Mouse (Mus musculus) brain, adult 2 months (tissue): Measurements from ENCODE around the gene Olfr1251.
"Not testable (repeated sequence)": the region's sequence is repeated elsewhere in the genome, so short reads cannot be mapped to it uniquely, and the experiment has no call there.

Source experiments
- DNase-seq: peaks from one replicate; pipeline ENCODE4 v3.0.0; 2011; ENCODE audit warnings: low read depth, low spot score

The Olfr1251 gene

DNA sequence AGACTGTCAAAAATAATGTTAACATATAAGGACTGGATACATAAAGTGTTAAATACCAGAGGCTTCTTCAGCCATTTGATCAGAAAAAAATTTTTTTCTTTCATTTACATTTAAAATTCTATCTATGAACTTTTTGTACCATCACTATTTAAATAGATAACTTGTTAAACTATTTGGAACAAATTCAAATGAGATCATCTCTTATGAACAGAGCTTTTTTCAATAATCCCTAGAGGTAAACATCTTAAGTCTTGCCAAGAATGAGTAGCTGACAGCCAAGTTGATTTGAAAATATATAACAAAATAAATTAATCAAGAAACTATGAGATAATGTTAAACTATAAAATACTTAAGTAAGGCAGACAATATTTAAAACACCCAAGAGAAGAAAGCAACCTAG is at the start of gene Olfr1251:
TSS of gene Olfr1251 (minus strand) at position 101 of the 400 bp plus-strand sequence.
- no peak for DNase-seq

DNA sequence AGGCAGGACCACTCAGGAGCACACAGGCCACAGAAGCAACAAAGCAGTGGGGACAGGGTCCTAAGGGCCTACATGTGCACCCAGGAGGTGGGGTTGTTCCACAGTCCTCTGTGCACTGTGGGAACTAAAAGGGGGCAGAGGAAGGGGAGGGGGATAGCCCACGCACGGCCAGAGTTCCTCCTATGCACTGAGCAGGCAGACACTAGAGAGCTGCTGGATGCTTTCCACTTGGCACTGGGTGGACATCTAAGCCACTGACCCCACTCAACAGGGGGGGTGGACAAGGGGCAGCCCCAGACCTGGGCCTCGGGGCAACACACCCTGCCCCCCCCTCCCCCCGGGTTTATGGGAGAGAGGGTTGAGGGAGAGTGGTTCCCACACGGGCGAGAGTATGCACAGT is 20.2 kb upstream of the Olfr1251 start:
- no peak for DNase-seq

DNA sequence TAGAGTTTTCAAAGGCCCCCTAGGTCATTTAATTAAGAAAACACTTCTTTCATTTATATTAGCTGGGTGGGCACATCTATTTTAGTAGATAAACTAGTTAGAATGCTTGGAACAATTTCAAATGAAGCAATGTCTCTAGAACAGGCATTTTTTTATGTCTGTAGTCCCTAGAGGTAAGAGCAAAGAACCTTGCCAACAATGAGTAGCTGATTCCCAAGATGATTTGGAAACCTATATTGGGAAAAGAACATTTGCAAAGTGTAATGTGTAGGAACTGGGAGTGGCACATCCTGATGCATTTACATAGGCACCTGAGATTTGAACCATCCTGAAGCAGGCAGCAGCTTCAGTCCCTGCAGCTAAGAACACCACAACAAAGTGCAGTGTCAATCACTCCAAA is 10.4 kb downstream of the Olfr1251 start, which contains the start of gene Olfr1250:
TSS of gene Olfr1250 (minus strand) at position 101 of the 400 bp plus-strand sequence.
- no peak for DNase-seq

DNA sequence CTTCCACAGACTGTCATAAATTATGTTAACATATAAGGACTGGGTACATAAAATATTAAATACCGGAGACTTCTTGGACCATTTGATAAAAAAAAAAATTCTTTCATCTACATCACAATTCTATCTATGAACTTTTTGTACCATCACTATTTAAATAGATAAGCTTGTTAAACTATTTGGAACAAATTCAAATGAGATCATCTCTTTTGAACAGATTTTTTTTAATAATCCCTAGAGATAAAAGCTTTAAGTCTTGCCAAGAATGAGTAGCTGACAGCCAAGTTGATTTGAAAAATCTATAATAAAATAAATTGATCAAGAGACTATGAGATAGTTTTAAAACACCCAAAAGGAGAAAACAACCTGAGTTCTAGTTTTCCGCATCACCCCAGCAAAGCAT is 36.9 kb downstream of the Olfr1251 start, which contains the start of gene Olfr1249:
TSS of gene Olfr1249 (minus strand) at position 101 of the 400 bp plus-strand sequence.
- no peak for DNase-seq

DNA sequence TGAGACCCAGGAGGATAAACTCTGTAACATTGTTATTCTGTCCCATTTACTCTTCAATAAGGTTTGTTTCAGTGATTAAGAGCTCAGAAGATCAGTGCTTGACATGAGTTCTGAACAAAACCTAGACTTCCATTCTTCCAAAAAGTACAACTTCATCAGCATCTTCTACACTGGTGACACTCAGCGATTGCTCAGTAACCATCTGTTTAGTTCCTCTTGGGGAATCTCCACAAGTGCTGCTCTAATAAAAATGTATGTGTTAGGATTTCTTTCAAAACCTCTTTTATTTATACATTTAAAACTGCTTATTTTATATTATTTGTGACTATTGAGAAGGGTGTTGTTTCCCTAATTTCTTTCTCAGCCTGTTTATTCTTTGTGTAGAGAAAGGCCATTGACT is 53.6 kb downstream of the Olfr1251 start, which contains the start of gene Olfr1248:
TSS of gene Olfr1248 (minus strand) at position 101 of the 400 bp plus-strand sequence.
- not testable (repeated sequence) for DNase-seq
